Comparison of ENCODE assay signal across 32 mouse cellular contexts in the genomic region with DNA sequence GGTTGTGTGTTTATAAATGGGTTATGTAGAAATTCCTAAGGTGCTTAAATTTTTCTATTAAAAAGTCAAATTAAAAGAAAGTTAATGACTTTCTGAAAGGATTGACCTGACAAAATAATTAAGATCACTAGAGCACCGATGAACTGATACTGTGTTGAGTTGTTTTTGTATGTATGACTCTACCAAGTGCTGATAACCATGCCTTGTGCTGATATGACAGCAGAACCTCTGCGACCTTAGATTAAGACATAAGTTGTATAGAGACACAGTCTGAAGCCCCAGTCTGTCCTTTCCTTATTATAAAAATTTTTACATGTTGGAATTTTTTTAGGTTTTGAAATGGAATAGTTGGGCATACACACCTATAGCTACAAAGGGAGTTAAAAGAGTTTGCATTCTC.
"Had no signal": no experiment of that assay in that cellular context is flagged by ENCODE, and none has a peak within 500 bp of the region (broad histone marks: within the 10 kb centered on the region; RNA-seq: fewer than 3 reads in every experiment).

No protein-coding gene starts in this region.

- H3K36me3 ChIP-seq: limb, embryonic 10.5 days; limb, embryonic 12.5 days; limb, embryonic 13.5 days; limb, embryonic 15.5 days; liver, embryonic 12.5 days; liver, embryonic 13.5 days; liver, embryonic 15.5 days; lung, embryonic 15.5 days; midbrain, embryonic 10.5 days; midbrain, embryonic 12.5 days; midbrain, embryonic 13.5 days; midbrain, embryonic 15.5 days; neural tube, embryonic 12.5 days had no signal

- H3K4me3 ChIP-seq: limb, embryonic 10.5 days; limb, embryonic 12.5 days; limb, embryonic 13.5 days; limb, embryonic 15.5 days; liver, embryonic 12.5 days; liver, embryonic 13.5 days; liver, embryonic 15.5 days; lung, embryonic 15.5 days; megakaryocyte, embryonic 14.5 days; midbrain, embryonic 10.5 days; midbrain, embryonic 12.5 days; midbrain, embryonic 13.5 days; midbrain, embryonic 15.5 days; myocyte; neural tube, embryonic 12.5 days had no signal

- H3K4me1 ChIP-seq: limb, embryonic 10.5 days; limb, embryonic 12.5 days; limb, embryonic 13.5 days; limb, embryonic 15.5 days; liver, embryonic 12.5 days; liver, embryonic 13.5 days; liver, embryonic 15.5 days; lung, embryonic 15.5 days; megakaryocyte, embryonic 14.5 days; midbrain, embryonic 10.5 days; midbrain, embryonic 12.5 days; midbrain, embryonic 13.5 days; midbrain, embryonic 15.5 days; neural tube, embryonic 12.5 days had no signal

- H3K9ac ChIP-seq: limb, embryonic 12.5 days; limb, embryonic 13.5 days; limb, embryonic 15.5 days; liver, embryonic 12.5 days; liver, embryonic 13.5 days; liver, embryonic 14.5 days; liver, embryonic 15.5 days; liver, postnatal 0 days; lung, embryonic 14.5 days; lung, embryonic 15.5 days; midbrain, embryonic 12.5 days; midbrain, embryonic 13.5 days; midbrain, embryonic 15.5 days; neural tube, embryonic 12.5 days had no signal

- DNase-seq: left cerebral cortex, postnatal 4 days; liver; liver, embryonic 13.5 days; liver, postnatal 0 days; lung, adult 18-20 months; lung, adult 2 months; lung, embryonic 14.5 days; lung, postnatal 10 days; lung, postnatal 14 days; lung, postnatal 36 days; lung, postnatal 4 days; midbrain, embryonic 14.5 days had no signal

- H3K27me3 ChIP-seq: limb, embryonic 12.5 days; limb, embryonic 13.5 days; limb, embryonic 15.5 days; liver, embryonic 12.5 days; liver, embryonic 13.5 days; liver, embryonic 15.5 days; lung, embryonic 15.5 days; megakaryocyte, embryonic 14.5 days; midbrain, embryonic 12.5 days; midbrain, embryonic 13.5 days; midbrain, embryonic 15.5 days; neural tube, embryonic 12.5 days had no signal

- H3K9me3 ChIP-seq: limb, embryonic 10.5 days; limb, embryonic 12.5 days; limb, embryonic 13.5 days; limb, embryonic 15.5 days; liver, embryonic 12.5 days; liver, embryonic 13.5 days; liver, embryonic 15.5 days; lung, embryonic 15.5 days; megakaryocyte, embryonic 14.5 days; midbrain, embryonic 10.5 days; midbrain, embryonic 12.5 days; midbrain, embryonic 13.5 days; midbrain, embryonic 15.5 days; neural tube, embryonic 12.5 days had no signal

- ATAC-seq: liver, embryonic 12.5 days; liver, postnatal 0 days; lung, postnatal 0 days; midbrain, embryonic 13.5 days; midbrain, embryonic 15.5 days; midbrain, embryonic 16.5 days had no signal

- H3K27ac ChIP-seq: limb, embryonic 10.5 days; limb, embryonic 12.5 days; limb, embryonic 13.5 days; limb, embryonic 15.5 days; liver, embryonic 12.5 days; liver, embryonic 13.5 days; liver, embryonic 14.5 days; liver, embryonic 15.5 days; lung, embryonic 15.5 days; macrophage; midbrain, embryonic 10.5 days; midbrain, embryonic 12.5 days; midbrain, embryonic 13.5 days; midbrain, embryonic 15.5 days; neural tube, embryonic 12.5 days had no signal

- H3K4me2 ChIP-seq: limb, embryonic 12.5 days; limb, embryonic 13.5 days; limb, embryonic 15.5 days; liver, embryonic 11.5 days; liver, embryonic 12.5 days; liver, embryonic 13.5 days; liver, embryonic 15.5 days; lung, embryonic 14.5 days; lung, embryonic 15.5 days; midbrain, embryonic 11.5 days; midbrain, embryonic 12.5 days; midbrain, embryonic 13.5 days; midbrain, embryonic 15.5 days; neural tube, embryonic 12.5 days had no signal
